Mouse (Mus musculus) C2C12 (cell line): ENCODE data around the gene Lgmn.

Source experiments
- CEBPB ChIP-seq: IDR thresholded peaks from one replicate; pipeline ENCODE4 v1.6.1; 2011; ENCODE audit warnings: low read depth, mild to moderate bottlenecking, control low read depth, moderate library complexity
- CTCF ChIP-seq: IDR thresholded peaks from one replicate; pipeline ENCODE4 v1.5.1; 2011; ENCODE audit not compliant: control insufficient read depth, insufficient read depth, insufficient read length
- MAX ChIP-seq: IDR thresholded peaks from one replicate; pipeline ENCODE4 v1.6.1; 2011; ENCODE audit warnings: mild to moderate bottlenecking, control low read depth

DNA sequence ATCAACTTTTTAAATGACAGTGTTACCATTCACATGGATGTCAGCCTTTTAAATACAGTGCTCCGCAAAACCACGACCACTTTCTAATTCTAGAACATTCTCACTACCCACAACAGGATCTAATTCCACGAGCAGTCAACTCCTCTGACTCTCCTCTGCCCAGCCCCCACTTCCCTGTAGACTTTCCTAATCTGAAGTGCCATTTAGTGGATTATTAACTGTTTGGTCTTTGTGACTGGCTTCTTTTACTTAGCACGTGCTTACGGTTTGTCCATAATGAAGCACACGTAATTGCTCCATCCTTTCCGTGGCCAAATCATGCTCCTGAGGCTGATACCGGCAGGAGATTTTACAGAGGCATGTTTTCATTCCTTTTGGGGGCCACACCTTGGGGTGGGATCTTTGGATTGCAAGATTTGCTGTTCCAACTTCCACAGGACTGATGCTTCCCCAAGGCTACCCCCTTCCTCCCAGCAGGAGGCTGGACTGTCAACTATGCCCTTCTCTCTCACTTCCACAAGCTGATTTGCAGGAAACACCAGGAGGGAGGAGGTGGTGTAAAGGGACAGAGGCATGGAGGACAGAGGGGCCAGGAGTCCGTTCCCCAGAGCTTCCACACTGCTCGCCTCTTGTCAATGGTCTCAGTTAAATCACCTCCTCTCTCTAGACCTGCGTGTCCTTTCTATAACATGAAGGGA is 16.8 kb downstream of the Lgmn start:
- TF ChIP-seq CTCF: no peak
- no peak for TF ChIP-seq MAX
- no peak for TF ChIP-seq CEBPB
